Mouse (Mus musculus) forebrain, embryonic 11.5 days (tissue): ENCODE measurements around the gene Ccdc120. TPM values are rescaled to one million over a fixed set of nuclear protein-coding genes. Genes with fewer than 3 reads are reported as not detected.
A peak's percentile ranks its signal among the peaks of the same experiment; 100 is the strongest.
"Not testable (repeated sequence)": the region's sequence is repeated elsewhere in the genome, so short reads cannot be mapped to it uniquely, and the experiment has no call there.

Experiments
- ATAC-seq: fragments of 200-750 bp; cut with Nextera tagmentation; replicated peaks from 2 replicates; pipeline ENCODE4 v1.8.0; 2017; ENCODE audit warnings: moderate TSS enrichment; ENCODE audit not compliant: low FRiP score
- DNase-seq: peaks from one replicate; pipeline ENCODE4 v3.0.0-alpha.2; 2017; ENCODE audit warnings: low spot score
- H3K27ac ChIP-seq: fragments of 300-500 bp; sonication (generic); 2 replicates; pipeline ENCODE4 v1.5.1; 2014; ENCODE audit warnings: low read depth, low read length
- H3K27me3 ChIP-seq: fragments of 300-500 bp; sonication (generic); 2 replicates; pipeline ENCODE4 v1.6.1; 2014; ENCODE audit warnings: mild to moderate bottlenecking, low read length, mixed read lengths; ENCODE audit not compliant: control insufficient read depth, insufficient read depth
- H3K36me3 ChIP-seq: fragments of 300-500 bp; sonication (generic); 2 replicates; pipeline ENCODE4 v1.6.1; 2014; ENCODE audit warnings: mild to moderate bottlenecking, low read length, moderate library complexity, mixed read lengths; ENCODE audit not compliant: control insufficient read depth, insufficient read depth
- H3K4me1 ChIP-seq: fragments of 300-500 bp; sonication (generic); replicated peaks from 2 replicates; pipeline ENCODE4 v1.6.1; 2014; ENCODE audit warnings: low read length, mixed read lengths; ENCODE audit not compliant: control insufficient read depth, insufficient read depth
- H3K4me2 ChIP-seq: fragments of 300-500 bp; sonication (generic); 2 replicates; pipeline ENCODE4 v1.6.1; 2014; ENCODE audit warnings: low read depth, mild to moderate bottlenecking, low read length, moderate library complexity, mixed read lengths; ENCODE audit not compliant: severe bottlenecking
- H3K4me3 ChIP-seq: fragments of 300-500 bp; sonication (generic); 2 replicates; pipeline ENCODE4 v1.5.1; 2014; ENCODE audit warnings: low read depth, low read length
- H3K9ac ChIP-seq: fragments of 300-500 bp; sonication (generic); 2 replicates; pipeline ENCODE4 v1.6.1; 2014; ENCODE audit warnings: low read length
- H3K9me3 ChIP-seq: fragments of 300-500 bp; sonication (generic); 2 replicates; pipeline ENCODE4 v1.6.1; 2016; ENCODE audit warnings: low read length, mixed read lengths; ENCODE audit not compliant: control insufficient read depth
- WGBS: fragments of 180-500 bp; shearing (Covaris S2); extraction: QIAGEN DNeasy Blood & Tissue Kit; methylation state at CpG from one replicate; pipeline ENCODE4 v1.1.7; 2014; 5-methylcytosine and 5-hydroxymethylcytosine counted together
- polyA plus RNA-seq: library from polyadenylated mRNA; unstranded; fragments of >200 nt; fragmentation: Nextera tagmentation; extraction: Ambion mirVana; gene quantifications from 2 replicates; pipeline ENCODE4 v1.2.1, GENCODE M21; 2014

The Ccdc120 gene
- polyA plus RNA-seq, 1 experiment from 2014 or later, result 22.8 TPM

DNA sequence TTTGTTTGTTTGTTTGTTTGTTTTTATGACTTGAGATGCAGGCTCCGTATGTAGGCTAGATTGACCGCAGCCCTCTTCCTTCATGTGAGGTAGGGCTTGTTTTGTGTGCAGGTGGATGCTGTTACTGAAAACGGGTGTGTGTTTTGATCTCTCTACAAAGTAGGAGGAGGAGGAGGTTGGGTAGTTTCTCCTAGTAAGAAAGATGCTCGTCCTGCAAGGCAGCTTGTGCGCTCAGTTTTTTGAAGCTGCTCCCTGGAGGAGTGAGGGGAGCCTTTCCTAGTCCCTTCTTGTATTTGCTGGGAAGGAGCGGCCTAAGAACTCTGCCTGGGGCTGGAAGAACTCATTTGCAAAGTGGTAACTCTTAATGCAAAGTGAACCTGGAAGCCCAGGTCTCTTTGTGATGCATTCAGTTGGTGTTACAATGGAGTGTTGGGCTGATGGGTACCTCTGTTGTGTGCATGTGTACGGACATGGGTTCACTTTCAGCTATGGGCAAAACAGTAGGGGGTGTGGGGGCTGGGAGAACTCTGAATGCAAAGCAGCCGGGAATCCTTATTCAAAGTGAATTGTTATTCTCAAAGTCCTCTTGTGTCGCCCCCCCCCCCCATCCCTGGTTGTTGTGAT lies 14.1 kb upstream of the Ccdc120 start:
- Histone ChIP-seq H3K27ac (no peak overlapping the region), H3K4me1 (peaks cover 2% of the 10 kb centered on the region; the same call in 1 of the 2 replicates), H3K27me3 (no peaks in the 10 kb centered on the region), H3K9me3 (no peaks in the 10 kb centered on the region), H3K36me3 (no peaks in the 10 kb centered on the region; the same call in 1 of the 2 replicates), H3K9ac (no peak overlapping the region), H3K4me3 (peak overlapping the region; percentile 58), H3K4me2 (peak overlapping the region; percentile 68)
- no peak for DNase-seq
- 13% methylated on average over 9 of the region's 9 CpGs for WGBS
- no peak for ATAC-seq

DNA sequence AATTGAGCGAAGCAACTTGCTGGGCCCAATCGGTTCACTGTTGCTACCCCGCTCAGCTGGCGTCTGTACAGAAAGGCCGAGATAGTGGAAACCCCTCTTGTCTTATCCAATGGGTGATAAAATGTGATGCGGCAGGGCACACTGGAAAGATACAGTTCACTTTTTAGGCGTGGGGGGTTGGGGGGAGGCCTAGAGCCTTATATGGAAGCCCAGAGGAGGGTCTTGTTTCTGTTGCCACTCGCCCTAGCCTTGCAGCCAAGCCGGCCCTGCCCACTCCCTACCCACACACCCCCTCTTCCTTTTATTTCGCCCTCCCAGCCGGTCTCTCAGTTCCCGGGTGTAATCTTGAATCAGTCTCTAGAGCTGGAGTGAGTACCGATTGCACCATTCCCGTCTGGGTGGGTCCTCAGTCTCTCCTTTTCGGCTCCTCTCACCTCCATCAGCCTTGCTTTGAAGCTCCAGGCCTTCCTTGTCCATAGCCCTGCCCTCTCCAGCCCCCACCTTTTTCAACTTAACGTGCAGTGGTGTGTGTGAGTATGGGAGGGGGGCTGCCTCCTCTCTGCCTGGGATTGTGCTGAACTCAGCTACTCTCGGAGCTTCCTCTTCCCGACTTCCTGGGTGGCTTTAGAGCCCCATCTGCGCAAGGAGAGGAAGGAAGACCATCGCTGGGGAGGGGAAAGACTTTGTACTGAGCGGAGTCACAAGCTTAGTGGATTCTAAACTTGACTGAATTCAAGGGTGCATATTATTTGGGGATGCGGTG lies 13.1 kb upstream of the Ccdc120 start:
- DNase-seq (peak; percentile 55), ATAC-seq (no peak; the same call in 1 of the 2 replicates)
- H3K9ac ChIP-seq, result peak overlapping the region; percentile 51
- H3K4me1 ChIP-seq, result peaks cover 2% of the 10 kb centered on the region; the same call in 1 of the 2 replicates
- H3K9me3 ChIP-seq, result no peaks in the 10 kb centered on the region
- H3K27ac ChIP-seq, result no peak overlapping the region
- no peaks in the 10 kb centered on the region; the same call in 1 of the 2 replicates for H3K36me3 ChIP-seq
- H3K4me3 ChIP-seq, result peak overlapping the region; percentile 58
- no peaks in the 10 kb centered on the region for H3K27me3 ChIP-seq
- 19% methylated on average over 21 of the region's 22 CpGs for WGBS
- peak overlapping the region; percentile 68 for H3K4me2 ChIP-seq

DNA sequence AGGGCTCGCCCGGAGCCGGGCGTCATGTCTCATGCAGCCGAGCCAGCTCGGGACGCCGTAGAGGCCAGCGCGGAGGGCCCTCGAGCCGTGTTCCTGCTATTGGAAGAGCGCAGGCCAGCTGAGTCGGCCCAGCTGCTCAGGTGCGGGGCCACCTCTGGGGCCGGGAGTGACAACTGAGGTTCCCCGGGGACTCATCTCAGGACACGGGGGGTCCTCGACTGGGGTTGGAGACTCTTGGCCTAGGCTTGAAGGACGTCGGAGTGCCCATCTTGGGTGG lies 12.2 kb upstream of the Ccdc120 start:
- Histone ChIP-seq H3K9ac (peak overlapping the region; percentile 51), H3K27me3 (no peaks in the 10 kb centered on the region), H3K9me3 (no peaks in the 10 kb centered on the region), H3K27ac (no peak overlapping the region), H3K36me3 (no peaks in the 10 kb centered on the region; the same call in 1 of the 2 replicates), H3K4me3 (peak overlapping the region; percentile 58), H3K4me1 (peaks cover 2% of the 10 kb centered on the region; the same call in 1 of the 2 replicates), H3K4me2 (peak overlapping the region; percentile 68)
- ATAC-seq (peak; percentile 15), DNase-seq (no peak)
- 17% methylated on average over 21 of the region's 21 CpGs for WGBS

DNA sequence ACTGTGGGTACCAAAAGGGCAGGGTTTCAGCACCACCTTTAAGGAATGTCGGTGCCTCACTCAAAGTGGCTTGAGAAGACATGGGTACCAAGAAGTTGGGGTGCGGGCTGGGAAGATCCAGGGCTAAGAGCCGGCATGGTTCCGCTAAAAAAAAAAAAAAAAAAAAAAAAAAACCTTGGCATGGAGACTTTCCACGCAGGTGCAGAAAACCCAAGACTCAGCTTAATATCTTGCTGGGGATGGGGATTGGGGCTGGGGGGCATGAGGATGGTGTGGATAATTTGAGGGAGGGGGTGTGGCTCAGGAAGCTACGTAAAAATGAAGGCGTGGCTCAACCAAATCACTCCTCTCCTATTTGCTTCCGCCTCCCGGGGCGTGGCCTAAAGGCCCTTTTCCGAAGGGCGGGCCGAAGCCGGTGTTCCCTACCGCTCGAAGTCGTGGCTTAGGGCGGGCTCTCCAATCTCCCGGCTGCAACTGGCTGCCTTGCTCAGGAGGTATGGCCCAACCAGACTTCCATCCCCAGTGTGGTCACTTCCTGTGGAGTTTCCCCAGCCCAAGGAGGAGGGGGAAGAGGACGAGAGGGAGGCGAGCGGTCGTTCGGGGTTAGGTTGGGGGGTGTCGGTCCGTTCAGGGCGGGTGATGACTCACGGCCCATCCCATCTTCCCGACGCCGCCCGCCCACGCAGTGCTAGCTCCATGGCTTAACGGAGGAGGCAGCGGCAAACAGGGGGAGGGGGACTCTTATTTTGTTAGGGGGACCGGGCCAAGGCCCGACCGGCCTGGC lies 11.6 kb upstream of the Ccdc120 start, which contains the start of gene Tfe3:
Tfe3 (plus strand) TSS at position 424 of the 784 bp plus-strand sequence.
- Histone ChIP-seq H3K9me3 (no peaks in the 10 kb centered on the region), H3K4me3 (peak within 1 kb of the TSS; percentile 58), H3K9ac (peak within 1 kb of the TSS; percentile 51), H3K27me3 (no peaks in the 10 kb centered on the region), H3K4me2 (peak within 1 kb of the TSS; percentile 68), H3K27ac (no peak within 1 kb of the TSS), H3K4me1 (peaks cover 2% of the 10 kb centered on the region; the same call in 1 of the 2 replicates), H3K36me3 (no peaks in the 10 kb centered on the region)
- ATAC-seq, result peak; percentile 94
- WGBS, result 19% methylated on average over 36 of the region's 38 CpGs
- peak; percentile 91 for DNase-seq

DNA sequence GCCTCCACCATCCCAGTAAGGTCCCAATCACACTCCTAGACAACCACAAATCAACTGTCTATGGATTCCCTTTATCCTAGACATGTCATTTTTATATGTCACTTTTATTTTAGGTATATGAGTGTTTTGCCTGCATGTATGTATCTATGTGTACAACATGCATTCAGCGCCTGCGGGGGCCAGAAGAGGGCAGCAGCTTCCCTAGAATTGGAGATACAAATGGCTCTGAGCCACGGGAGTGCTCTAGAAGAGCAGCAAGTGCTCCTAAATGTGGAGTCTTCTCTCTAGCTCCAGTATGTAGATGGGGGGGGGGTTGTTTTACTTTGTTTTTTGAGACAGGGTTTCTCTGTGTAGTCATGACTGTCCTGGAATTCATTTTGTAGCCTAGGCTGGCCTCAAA lies 2.9 kb upstream of the Ccdc120 start:
- not testable (repeated sequence) for DNase-seq, H3K9me3 ChIP-seq, H3K4me1 ChIP-seq, H3K27ac ChIP-seq, H3K4me3 ChIP-seq, ATAC-seq, H3K4me2 ChIP-seq, H3K36me3 ChIP-seq, H3K9ac ChIP-seq, H3K27me3 ChIP-seq
- 19% methylated on average over 3 of the region's 3 CpGs for WGBS

DNA sequence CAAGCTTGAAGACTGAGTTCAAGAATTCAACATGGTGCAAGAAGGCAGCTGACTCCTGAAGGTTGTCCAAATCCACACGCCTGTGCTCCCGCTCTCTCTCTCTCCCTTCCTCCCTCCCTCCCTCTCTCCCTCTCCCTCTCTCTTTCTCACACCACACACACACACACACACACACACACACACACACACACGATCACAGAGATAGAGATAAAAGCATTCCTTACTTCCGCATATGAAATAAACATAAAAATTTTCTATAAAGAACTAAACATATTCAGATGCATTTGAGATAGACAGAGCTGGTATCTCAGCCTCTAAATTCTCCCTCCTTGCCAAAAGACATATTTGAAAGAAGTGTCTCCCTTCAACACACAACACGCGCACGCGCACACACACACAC lies 5.3 kb downstream of the Ccdc120 start:
- no peak overlapping the region for H3K4me3 ChIP-seq
- no peaks in the 10 kb centered on the region for H3K27me3 ChIP-seq
- no peak overlapping the region for H3K4me2 ChIP-seq
- H3K9me3 ChIP-seq, result no peaks in the 10 kb centered on the region
- H3K36me3 ChIP-seq, result no peaks in the 10 kb centered on the region
- no peak for DNase-seq
- no peak for ATAC-seq
- no peak overlapping the region for H3K27ac ChIP-seq
- H3K9ac ChIP-seq, result no peak overlapping the region
- H3K4me1 ChIP-seq, result no peaks in the 10 kb centered on the region
- 90% methylated on average over 8 of the region's 8 CpGs for WGBS

DNA sequence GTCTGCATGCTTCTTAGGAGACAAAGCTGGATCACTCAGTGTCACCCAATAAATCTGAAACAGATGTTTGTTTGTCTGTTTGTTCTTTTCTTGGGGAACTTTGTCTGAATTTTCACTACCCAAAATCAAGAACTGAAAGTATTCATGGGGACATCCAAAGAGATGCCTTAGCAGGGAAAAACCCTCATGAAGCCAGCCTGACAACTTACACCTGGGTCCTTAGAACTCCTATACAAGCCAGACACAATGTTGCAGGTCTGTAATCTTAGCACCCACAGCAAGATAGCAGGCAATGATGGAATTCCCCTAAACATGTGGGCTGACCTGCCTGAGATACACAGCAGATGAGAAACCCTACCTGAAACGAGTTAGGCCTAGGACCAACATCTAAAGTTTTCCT lies 5.8 kb downstream of the Ccdc120 start:
- H3K4me2 ChIP-seq, result no peak overlapping the region
- H3K4me3 ChIP-seq, result no peak overlapping the region
- H3K9ac ChIP-seq, result no peak overlapping the region
- no peaks in the 10 kb centered on the region for H3K9me3 ChIP-seq
- no peak overlapping the region for H3K27ac ChIP-seq
- DNase-seq (no peak), ATAC-seq (no peak)
- 100% methylated on average over 1 of the region's 1 CpGs for WGBS
- H3K27me3 ChIP-seq, result no peaks in the 10 kb centered on the region
- no peaks in the 10 kb centered on the region for H3K4me1 ChIP-seq
- no peaks in the 10 kb centered on the region for H3K36me3 ChIP-seq

DNA sequence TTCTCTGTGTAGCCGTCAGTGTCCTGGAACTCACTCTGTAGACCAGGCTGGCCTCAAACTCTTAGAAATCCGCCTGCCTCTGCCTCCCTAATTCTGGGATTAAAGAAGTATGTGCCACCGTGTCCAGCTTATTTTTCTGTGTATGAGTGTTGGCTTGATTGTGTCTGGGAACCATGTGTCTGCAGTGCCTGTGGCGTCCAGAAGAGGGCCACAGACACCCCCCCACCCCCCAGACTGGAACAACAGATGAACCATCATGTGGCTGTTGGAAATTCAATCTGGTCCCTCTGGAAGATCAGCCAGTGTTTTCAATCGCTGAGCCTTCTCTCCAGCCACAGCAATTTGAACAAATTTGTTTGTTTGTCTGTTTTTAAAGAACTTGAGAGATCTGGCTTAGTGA lies 7.2 kb downstream of the Ccdc120 start:
- ATAC-seq (no peak), DNase-seq (no peak)
- Histone ChIP-seq H3K4me3 (no peak overlapping the region), H3K9ac (no peak overlapping the region), H3K27me3 (no peaks in the 10 kb centered on the region), H3K9me3 (no peaks in the 10 kb centered on the region), H3K36me3 (no peaks in the 10 kb centered on the region), H3K4me2 (no peak overlapping the region), H3K4me1 (no peaks in the 10 kb centered on the region), H3K27ac (no peak overlapping the region)
- WGBS, result 54% methylated on average over 5 of the region's 5 CpGs
